Mouse (Mus musculus) liver, adult 2 months (tissue): ENCODE results near the gene Actr8. TPM values are rescaled to one million over a fixed set of nuclear protein-coding genes. Genes with fewer than 3 reads are reported as not detected.

Experiments
- DNase-seq: peaks from one replicate; pipeline ENCODE4 v3.0.0-alpha.2; 2011; ENCODE audit warnings: low read depth, low spot score; ENCODE audit errors: extremely low read depth
- H3K27ac ChIP-seq: fragments of 200-500 bp; replicated peaks from 2 replicates; pipeline ENCODE4 v1.5.1; 2012; ENCODE audit warnings: low read depth, mild to moderate bottlenecking, control low read depth, inconsistent platforms, low read length; ENCODE audit not compliant: insufficient read depth
- H3K27me3 ChIP-seq: fragments of 200-500 bp; 2 replicates; pipeline ENCODE4 v1.6.1; 2012; ENCODE audit warnings: mild to moderate bottlenecking, moderate library complexity, low read length, inconsistent platforms; ENCODE audit not compliant: control insufficient read depth, insufficient read depth
- H3K36me3 ChIP-seq: fragments of 200-500 bp; 2 replicates; pipeline ENCODE4 v1.6.1; 2012; ENCODE audit warnings: low read length, inconsistent platforms; ENCODE audit not compliant: control insufficient read depth, insufficient read depth
- H3K4me1 ChIP-seq: fragments of 200-500 bp; 2 replicates; pipeline ENCODE4 v1.6.1; 2011; ENCODE audit warnings: low read length; ENCODE audit not compliant: control insufficient read depth, insufficient read depth
- H3K4me3 ChIP-seq: fragments of 200-500 bp; 2 replicates; pipeline ENCODE4 v1.5.1; 2011; ENCODE audit warnings: low read depth, mild to moderate bottlenecking, control low read depth, low read length, moderate library complexity; ENCODE audit not compliant: insufficient read depth
- H3K79me2 ChIP-seq: fragments of 200-500 bp; 2 replicates; pipeline ENCODE4 v1.6.1; 2012; ENCODE audit warnings: inconsistent platforms, mild to moderate bottlenecking, low read length, moderate library complexity; ENCODE audit not compliant: control insufficient read depth, insufficient read depth
- H3K9ac ChIP-seq: fragments of 200-500 bp; 2 replicates; pipeline ENCODE4 v1.6.1; 2012; ENCODE audit warnings: low read depth, mild to moderate bottlenecking, control low read depth, inconsistent platforms, low read length
- CTCF ChIP-seq: fragments of 200-500 bp; IDR thresholded peaks from 2 replicates; pipeline ENCODE4 v1.5.1; 2011; ENCODE audit warnings: low read depth, low read length, control low read depth
- POLR2A ChIP-seq: fragments of 200-500 bp; IDR thresholded peaks from 2 replicates; pipeline ENCODE4 v1.6.1; 2011; ENCODE audit warnings: low read length, control low read depth; ENCODE audit not compliant: insufficient read depth; ENCODE audit errors: extremely low read depth
- WGBS: fragments of 180-500 bp; shearing (Covaris S2); methylation state at CpG from one replicate; pipeline ENCODE4 v1.1.7; 2018; 5-methylcytosine and 5-hydroxymethylcytosine counted together
- polyA plus RNA-seq: library from polyadenylated mRNA; depleted of rRNA; stranded (reverse); fragments of >200 nt; gene quantifications from 2 replicates; pipeline ENCODE4 v1.2.3, GENCODE M21; 2012; rRNA removed
- total RNA-seq: library from RNA; depleted of rRNA; stranded (reverse); fragments of >200 nt; gene quantifications from 2 replicates; pipeline ENCODE4 v1.2.3, GENCODE M21; 2014; rRNA removed

The Actr8 gene
- total and polyA plus RNA-seq, 2 experiments = 11.3 to 35.6 TPM

DNA sequence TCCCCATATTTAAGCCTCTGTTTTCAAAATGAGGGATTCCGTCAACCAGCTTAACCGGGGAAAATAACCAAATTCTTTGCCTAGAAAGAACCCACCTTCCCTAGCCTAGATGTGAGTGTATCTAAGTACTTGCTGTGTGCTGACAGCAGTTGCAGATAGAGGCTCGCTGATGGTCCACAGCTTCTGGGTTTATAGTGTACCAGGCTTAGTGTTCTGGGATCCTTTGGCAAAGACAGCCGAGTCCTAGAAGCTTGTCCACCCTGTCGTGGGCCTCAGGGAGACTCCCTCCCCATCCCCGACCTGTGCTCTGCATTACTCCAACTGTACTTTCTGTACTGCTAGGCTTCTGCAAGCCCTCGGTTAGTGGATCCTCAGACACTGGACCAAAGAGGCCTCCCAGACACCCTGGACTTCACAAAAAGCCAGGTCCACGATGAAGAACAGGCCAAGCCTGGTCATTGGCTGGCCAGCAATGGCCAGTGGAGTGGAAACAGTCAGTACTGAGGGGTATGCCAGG, 67.6 kb downstream of the Actr8 start:
- no peak overlapping the region for H3K9ac ChIP-seq
- no peak overlapping the region for H3K4me3 ChIP-seq
- H3K4me1 ChIP-seq = no peaks in the 10 kb centered on the region
- 88% methylated on average over 8 of the region's 8 CpGs for WGBS
- DNase-seq = no peak
- TF ChIP-seq CTCF (no peak), POLR2A (no peak)
- no peaks in the 10 kb centered on the region for H3K79me2 ChIP-seq
- H3K36me3 ChIP-seq = no peaks in the 10 kb centered on the region
- H3K27me3 ChIP-seq = no peaks in the 10 kb centered on the region
- no peak overlapping the region for H3K27ac ChIP-seq

DNA sequence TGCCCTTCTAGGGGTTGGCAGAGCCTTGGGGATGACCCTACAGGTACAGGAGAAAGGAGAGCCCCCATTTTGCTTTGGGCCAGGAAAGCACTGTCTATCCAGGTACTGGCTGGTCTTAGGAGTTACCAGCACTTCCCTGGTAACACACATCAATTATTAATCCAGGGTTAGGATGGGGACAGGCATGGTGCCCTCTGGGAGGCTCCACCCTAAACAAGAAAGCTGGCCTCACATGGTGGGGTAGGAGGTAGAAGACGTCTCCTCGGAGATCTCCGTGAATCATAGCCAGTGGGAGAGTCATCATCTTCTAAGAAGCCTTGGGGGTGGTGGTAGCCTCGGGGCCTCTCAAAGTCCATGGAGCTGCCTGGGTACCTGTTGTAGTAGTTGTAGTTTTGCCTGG, 68.8 kb downstream of the Actr8 start:
- Histone ChIP-seq H3K79me2 (no peaks in the 10 kb centered on the region), H3K27ac (no peak overlapping the region), H3K9ac (no peak overlapping the region), H3K4me3 (no peak overlapping the region), H3K36me3 (no peaks in the 10 kb centered on the region), H3K27me3 (no peaks in the 10 kb centered on the region), H3K4me1 (no peaks in the 10 kb centered on the region)
- no peak for TF ChIP-seq CTCF
- TF ChIP-seq POLR2A = no peak
- no peak for DNase-seq
- 88% methylated on average over 4 of the region's 4 CpGs for WGBS

DNA sequence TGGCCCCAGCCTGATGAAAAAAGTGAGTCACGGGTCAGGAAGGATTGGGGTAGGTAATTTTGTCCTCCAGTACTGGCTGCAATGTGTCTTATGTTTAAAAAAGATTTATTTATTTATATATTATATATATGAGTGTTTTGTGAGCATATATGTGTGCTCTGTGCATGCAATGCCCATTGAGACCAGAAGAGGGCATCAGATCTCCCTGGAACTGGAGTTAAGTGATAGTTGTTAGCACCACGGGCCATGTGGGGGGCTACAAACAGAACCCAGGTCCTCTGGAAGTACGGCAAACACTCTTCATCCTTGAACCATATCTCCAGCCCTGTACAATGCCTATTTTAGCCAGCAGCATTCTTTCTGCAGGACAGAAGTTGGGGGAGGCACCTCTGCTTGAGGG, 69.9 kb downstream of the Actr8 start:
- Histone ChIP-seq H3K27ac (no peak overlapping the region), H3K9ac (no peak overlapping the region), H3K4me1 (no peaks in the 10 kb centered on the region), H3K27me3 (no peaks in the 10 kb centered on the region), H3K4me3 (no peak overlapping the region), H3K36me3 (no peaks in the 10 kb centered on the region), H3K79me2 (no peaks in the 10 kb centered on the region)
- no peak for DNase-seq
- WGBS = 80% methylated on average over 3 of the region's 3 CpGs
- TF ChIP-seq POLR2A (no peak), CTCF (peak; percentile 7; the same call in 1 of the 2 replicates)

DNA sequence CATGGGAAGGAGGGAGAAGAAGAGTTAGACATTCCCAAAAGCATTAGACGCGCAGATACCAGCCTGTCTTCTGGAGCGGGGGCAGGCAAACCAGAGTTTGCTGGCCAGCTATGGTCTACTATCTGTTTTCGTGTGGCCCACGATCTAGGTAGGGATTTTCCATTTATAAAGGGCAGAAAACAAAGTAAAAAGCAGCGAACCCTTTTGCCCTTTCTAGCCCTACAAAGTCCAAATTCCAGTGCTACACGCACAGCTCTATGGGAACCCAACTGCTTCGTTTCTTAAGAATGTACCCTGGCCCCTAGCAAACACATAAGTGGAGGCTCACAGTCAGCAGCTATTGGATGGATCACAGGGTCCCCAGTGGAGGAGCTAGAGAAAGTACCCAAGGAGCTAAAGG, 72.1 kb downstream of the Actr8 start:
- no peak for DNase-seq
- Histone ChIP-seq H3K79me2 (no peaks in the 10 kb centered on the region), H3K27ac (no peak overlapping the region), H3K4me3 (no peak overlapping the region), H3K27me3 (no peaks in the 10 kb centered on the region), H3K36me3 (no peaks in the 10 kb centered on the region), H3K9ac (no peak overlapping the region), H3K4me1 (no peaks in the 10 kb centered on the region)
- TF ChIP-seq POLR2A (no peak), CTCF (no peak)
- 82% methylated on average over 8 of the region's 8 CpGs for WGBS

DNA sequence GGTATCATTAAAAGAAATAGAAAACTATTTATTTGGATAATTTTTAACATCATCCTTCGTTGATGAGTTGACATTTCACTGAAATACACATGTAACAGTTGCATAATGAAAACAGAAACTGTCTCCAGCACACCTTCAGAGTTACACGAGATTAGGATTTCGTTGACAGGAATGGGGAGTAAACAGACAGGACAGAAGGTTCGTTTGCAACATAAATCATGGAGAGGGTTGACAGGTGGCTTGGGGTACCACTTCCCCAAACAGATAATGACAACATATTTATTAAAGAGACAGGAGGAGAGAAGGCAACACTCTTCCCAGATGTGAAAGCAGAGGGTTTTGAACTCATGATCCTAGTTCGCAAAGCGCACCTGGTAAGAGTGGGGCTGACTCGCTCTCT, 76.8 kb downstream of the Actr8 start:
- Histone ChIP-seq H3K4me3 (no peak overlapping the region), H3K27me3 (no peaks in the 10 kb centered on the region), H3K27ac (no peak overlapping the region), H3K4me1 (no peaks in the 10 kb centered on the region), H3K36me3 (no peaks in the 10 kb centered on the region), H3K79me2 (no peaks in the 10 kb centered on the region), H3K9ac (no peak overlapping the region)
- no peak for DNase-seq
- TF ChIP-seq CTCF = no peak
- TF ChIP-seq POLR2A = no peak
- WGBS = 49% methylated on average over 7 of the region's 7 CpGs

Other genes starting within 250 kb of the Actr8 start
- gene Selenok, start 10.0 kb upstream of the Actr8 start, total RNA-seq = 91.5 and 106 TPM in 2 replicates
- 35.8 and 40.8 TPM in 2 replicates for gene Selenok, start 10.0 kb upstream of the Actr8 start, polyA plus RNA-seq
- 7.7 and 11.5 TPM in 2 replicates for gene Il17rb, start 30.6 kb downstream of the Actr8 start, total RNA-seq
- 3.1 and 8.2 TPM in 2 replicates for gene Il17rb, start 30.6 kb downstream of the Actr8 start, polyA plus RNA-seq
- gene Chdh, start 30.7 kb downstream of the Actr8 start, total RNA-seq = 48.1 and 73.5 TPM in 2 replicates
- gene Chdh, start 30.7 kb downstream of the Actr8 start, polyA plus RNA-seq = 66.2 and 75.5 TPM in 2 replicates